Mouse (Mus musculus) heart, adult 11 months (tissue): Measurements from ENCODE around the gene Mrpl46.

Experiments used
- DNase-seq: peaks from one replicate; pipeline ENCODE4 v3.0.0; 2022

Mrpl46 gene

GRCm38 (mm10) chr7:78782639-78783581 is at the start of gene Mrpl46, which contains the start of gene Mrps11:
Gene Mrpl46, minus strand, starts transcription at chr7:78783531.
Gene Mrps11, plus strand, starts transcription at chr7:78783119.
- DNase-seq = peak; percentile 98

GRCm38 (mm10) chr7:78827749-78828362 is 44.5 kb upstream of the Mrpl46 start:
- DNase-seq = peak; percentile 65

GRCm38 (mm10) chr7:78826682-78827385 is 43.5 kb upstream of the Mrpl46 start:
- DNase-seq = peak; percentile 95

- DNase-seq = peak; percentile 73
Measured at GRCm38 (mm10) chr7:78818336-78818735, 35.0 kb upstream of the Mrpl46 start.

- DNase-seq = peak; percentile 81
Measured at GRCm38 (mm10) chr7:78814766-78815165, 31.4 kb upstream of the Mrpl46 start.

DNA sequence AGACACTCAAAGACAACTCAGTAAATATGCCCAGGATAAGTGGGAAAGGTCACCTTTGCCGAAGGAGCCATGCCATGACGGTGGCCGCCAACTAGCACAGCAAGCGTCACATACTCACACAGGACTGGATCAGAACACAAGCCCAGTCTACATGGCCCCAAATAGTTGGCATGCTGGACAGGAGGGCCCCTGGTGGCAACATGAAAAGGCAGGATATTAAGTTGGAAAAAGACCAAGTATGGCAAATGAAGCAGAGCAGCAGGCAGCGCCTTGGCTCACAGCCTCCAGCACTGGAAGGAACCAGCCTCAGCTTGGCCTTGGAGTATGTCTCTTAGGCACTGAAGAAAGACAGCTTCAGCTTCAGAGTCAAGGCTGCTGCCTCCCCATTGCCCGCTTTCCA is 30.5 kb upstream of the Mrpl46 start:
- peak; percentile 88 for DNase-seq

DNA sequence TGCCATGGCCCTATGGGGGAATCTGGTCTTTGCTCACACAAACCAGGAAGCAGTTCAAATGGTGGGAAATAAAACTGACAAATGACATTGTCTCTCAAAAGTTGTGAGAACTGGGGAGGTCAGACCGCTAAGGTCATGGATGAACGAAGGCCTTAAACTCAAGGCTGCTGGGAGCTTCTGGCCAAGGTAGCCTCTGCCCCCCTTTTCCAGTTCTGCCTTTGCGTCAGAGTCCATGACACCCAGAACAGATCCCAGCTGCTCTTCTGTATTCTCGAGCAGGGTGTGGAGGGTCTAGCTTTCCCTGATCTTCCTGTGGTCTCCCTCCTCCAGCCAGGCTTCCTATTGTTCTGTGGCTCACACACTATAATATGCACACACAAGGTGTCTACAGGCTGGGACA is 23.9 kb upstream of the Mrpl46 start:
- DNase-seq = peak; percentile 43

GRCm38 (mm10) chr7:78803841-78804240 is 20.5 kb upstream of the Mrpl46 start:
- DNase-seq = no peak

GRCm38 (mm10) chr7:78799730-78800496 is 16.6 kb upstream of the Mrpl46 start:
- no peak for DNase-seq

GRCm38 (mm10) chr7:78797843-78798455 is 14.6 kb upstream of the Mrpl46 start:
- DNase-seq = no peak

- DNase-seq = no peak
Measured at GRCm38 (mm10) chr7:78796624-78797023, 13.3 kb upstream of the Mrpl46 start.

- DNase-seq = peak; percentile 92
Measured at GRCm38 (mm10) chr7:78794571-78795092, 11.3 kb upstream of the Mrpl46 start.

DNA sequence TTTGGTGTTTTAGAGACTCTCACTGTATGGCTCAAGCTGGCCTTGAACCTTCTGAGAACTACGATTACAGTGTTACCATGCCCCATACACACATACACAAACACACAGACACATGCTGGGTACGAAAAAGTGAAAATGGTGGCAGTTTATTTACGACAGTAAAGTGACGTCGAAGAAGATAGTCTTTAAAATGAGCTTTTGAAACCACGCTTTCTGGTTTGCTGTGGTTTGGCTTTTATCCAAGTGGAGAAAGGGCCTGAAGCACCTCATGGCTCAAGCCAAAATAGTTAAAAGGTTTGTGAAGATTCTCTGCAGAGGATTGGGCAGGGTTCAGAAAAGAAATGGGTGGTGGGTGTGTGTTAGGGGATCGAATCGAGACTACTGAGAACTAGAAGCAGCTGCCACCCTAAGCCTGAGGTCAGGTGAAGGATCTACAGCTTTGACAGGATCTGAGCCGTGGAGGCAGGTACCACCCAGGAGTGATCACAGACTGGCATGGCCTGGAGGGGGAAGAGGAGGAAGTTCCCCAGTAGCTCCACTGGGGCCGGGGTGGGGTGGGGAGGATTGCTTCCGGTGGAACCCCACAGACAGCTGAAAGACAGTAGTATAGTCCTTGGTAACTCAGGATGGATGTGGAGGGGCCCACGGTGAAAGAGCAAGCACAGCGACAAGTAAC is 10.7 kb upstream of the Mrpl46 start:
- DNase-seq = no peak

DNA sequence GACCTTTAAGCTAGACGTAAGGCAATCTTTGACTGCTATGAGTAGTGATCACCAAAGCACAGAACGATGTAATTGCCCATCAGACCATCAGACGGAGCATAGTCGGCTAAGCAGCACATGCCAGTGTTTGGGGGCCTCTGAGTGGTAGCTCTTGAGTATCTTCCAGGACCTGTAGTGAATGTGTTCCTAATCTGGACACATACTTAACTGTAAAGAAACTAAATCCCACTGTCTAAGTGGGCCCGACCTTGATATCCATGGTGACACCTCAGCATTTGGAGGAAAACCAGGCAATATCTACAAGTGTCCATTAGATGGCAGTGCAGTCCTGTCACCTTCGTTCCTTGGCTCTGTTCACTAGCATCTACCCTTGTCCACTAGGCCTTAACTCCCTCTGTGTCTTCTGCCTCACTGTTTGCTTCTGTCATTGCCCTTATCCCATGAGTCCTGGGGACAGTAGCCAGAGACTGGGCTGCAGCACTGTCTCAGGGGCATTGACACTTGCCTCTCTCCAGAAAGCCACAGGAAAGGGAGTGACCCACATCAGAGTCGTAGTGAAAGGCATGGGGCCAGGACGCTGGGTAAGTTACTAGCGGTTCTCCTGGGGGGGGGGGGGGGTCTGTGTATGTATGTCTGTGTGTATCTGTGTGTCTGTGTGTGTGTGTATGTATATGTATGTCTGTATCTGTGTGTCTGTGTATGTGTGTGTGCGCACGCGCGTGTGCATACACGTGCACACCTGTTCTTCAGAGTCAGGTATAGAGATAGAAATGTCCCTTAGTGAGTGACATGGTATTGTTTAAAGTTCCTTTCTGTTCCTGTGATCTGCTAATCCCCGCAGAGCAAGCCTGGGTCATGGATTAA is 8.3 kb upstream of the Mrpl46 start:
- DNase-seq = no peak

GRCm38 (mm10) chr7:78787793-78788380 is 4.6 kb upstream of the Mrpl46 start:
- DNase-seq = no peak

DNA sequence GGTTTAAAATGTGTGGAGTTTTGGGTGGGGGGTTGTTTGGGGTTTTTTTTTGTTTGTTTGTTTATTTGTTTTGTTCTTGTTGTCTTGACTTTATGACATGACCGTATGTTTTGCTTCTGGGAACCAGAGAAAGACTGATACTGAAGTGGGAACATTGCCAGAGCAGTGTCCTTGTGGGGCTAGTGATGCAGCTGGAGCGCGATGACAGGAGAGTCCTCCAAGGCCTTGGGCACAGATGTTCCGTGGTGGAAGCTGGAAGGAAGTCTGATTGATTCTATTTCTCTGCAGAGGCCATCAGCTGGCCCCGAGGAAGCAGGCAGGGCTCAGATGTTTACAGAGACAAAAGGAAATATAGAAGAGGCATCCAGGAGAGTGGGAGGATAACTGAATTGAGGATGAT is 2.6 kb upstream of the Mrpl46 start:
- DNase-seq = no peak

- peak; percentile 67 for DNase-seq
Measured at GRCm38 (mm10) chr7:78778741-78779140, 4.6 kb downstream of the Mrpl46 start.

DNA sequence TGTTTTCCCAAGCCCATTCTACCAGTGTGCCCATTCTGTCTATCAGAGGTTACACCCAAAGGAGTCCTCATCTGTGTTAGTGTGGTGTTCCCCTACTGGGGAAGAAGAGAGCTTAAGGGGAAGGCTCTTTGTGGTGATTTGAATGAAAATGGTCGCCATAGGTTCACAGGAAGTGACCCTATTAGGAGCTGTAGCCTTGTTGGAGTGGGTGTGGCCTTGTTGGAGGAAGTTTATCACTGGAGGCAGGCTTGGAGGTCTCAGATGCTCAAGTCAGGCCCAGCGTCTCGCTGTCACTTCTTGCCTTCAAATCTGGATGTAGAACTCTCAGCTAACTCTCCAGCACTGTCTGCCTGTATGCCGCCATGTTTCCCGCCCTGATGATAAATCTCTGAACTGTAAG is 12.4 kb downstream of the Mrpl46 start:
- DNase-seq = peak; percentile 80

DNA sequence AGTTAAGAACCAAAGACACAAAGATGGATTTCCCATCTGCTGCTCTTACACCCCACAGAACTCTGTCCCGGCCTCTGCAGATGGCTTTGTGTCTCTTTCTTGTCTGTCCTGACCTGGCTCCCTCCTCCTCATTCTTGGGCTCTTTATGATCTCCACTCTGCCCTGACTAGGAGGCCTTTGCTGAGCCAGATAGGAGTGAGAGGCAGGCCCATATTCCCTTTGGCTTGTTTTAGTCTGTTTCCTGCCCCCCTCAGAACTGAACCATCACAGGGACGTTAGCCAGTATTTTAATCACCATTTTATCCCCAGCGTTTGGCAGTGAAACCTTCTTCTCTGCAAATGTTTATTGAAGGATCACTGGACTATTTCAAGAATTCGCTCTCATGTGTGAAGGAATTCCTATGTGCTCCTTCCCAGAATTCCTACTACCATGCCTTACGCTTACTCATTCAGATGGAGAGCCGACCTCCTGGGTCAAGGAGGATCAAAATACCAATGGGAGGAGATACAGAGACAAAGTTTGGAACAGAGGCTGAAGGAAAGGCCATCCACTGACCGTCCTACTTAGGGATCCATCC is 14.2 kb downstream of the Mrpl46 start:
- peak; percentile 53 for DNase-seq
